Mouse (Mus musculus): ENCODE results near the gene Foxa1. TPM values are rescaled to one million over a fixed set of nuclear protein-coding genes. Genes with fewer than 3 reads are reported as not detected.

The Foxa1 gene
- polyA plus RNA-seq, 1 experiment from 2014 or later, result not detected

DNA sequence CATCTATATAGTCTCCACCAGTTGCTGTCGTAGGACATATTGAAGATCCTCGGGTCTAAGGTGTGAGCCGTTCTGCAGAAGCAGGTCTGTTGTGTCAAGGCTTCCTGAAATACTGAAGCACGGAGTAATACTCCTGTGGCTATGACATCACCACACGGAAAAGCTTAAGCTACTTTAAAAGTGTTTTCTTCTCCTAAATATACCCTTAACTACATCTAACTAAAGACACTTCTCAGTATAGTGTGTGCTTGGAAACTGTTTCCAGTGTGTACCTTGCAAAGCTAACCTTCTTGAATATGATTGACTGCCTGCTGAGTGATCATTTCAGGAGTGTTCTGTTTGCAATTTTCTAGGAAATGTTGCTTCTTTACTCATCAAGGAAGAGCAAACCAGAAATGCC, 35.2 kb downstream of the Foxa1 start:
- no peak for ATAC-seq (ENCODE audit: insufficient number of reproducible peaks, low FRiP score, low TSS enrichment, low read depth)
- H3K9me3 ChIP-seq (ENCODE audit: control insufficient read depth, low read length), result no peaks in the 10 kb centered on the region

GRCm38 (mm10) chr12:57511127-57511526, 35.6 kb downstream of the Foxa1 start:
- DNase-seq (ENCODE audit: low spot score) (no peak), ATAC-seq (ENCODE audit: insufficient number of reproducible peaks, low FRiP score, low TSS enrichment, low read depth) (no peak)
- no peak overlapping the region for H3K4me3 ChIP-seq (ENCODE audit: low read depth, low read length)
- no peaks in the 10 kb centered on the region for H3K4me1 ChIP-seq (ENCODE audit: control insufficient read depth, insufficient read depth, low read length)
- H3K9ac ChIP-seq (ENCODE audit: low read length), result no peak overlapping the region
- no peaks in the 10 kb centered on the region for H3K27me3 ChIP-seq (ENCODE audit: control insufficient read depth, insufficient read depth, low read length)
- H3K9me3 ChIP-seq (ENCODE audit: control insufficient read depth, low read length), result no peaks in the 10 kb centered on the region
- H3K27ac ChIP-seq (replicated peaks; ENCODE audit: low read depth, low read length), result no peak overlapping the region
- H3K4me2 ChIP-seq (ENCODE audit: low read depth, severe bottlenecking), result no peak overlapping the region
- no peaks in the 10 kb centered on the region for H3K36me3 ChIP-seq (ENCODE audit: control insufficient read depth, insufficient read depth, low read length)
- 75% methylated on average over 4 of the region's 4 CpGs for WGBS

More for the DNA sequence above, 35.2 kb downstream of the Foxa1 start:
- H3K4me3 ChIP-seq (ENCODE audit: low read depth, low read length), result no peak overlapping the region
- H3K36me3 ChIP-seq (ENCODE audit: control insufficient read depth, insufficient read depth, low read length), result no peaks in the 10 kb centered on the region
- WGBS, result 87% methylated on average over 5 of the region's 5 CpGs
- H3K27me3 ChIP-seq (ENCODE audit: control insufficient read depth, insufficient read depth, low read length), result no peaks in the 10 kb centered on the region
- H3K4me2 ChIP-seq (ENCODE audit: low read depth, severe bottlenecking), result no peak overlapping the region
- H3K4me1 ChIP-seq (ENCODE audit: control insufficient read depth, insufficient read depth, low read length), result no peaks in the 10 kb centered on the region
- H3K9ac ChIP-seq (ENCODE audit: low read length), result no peak overlapping the region
- no peak overlapping the region for H3K27ac ChIP-seq (replicated peaks; ENCODE audit: low read depth, low read length)
- DNase-seq (ENCODE audit: low spot score), result no peak

DNA sequence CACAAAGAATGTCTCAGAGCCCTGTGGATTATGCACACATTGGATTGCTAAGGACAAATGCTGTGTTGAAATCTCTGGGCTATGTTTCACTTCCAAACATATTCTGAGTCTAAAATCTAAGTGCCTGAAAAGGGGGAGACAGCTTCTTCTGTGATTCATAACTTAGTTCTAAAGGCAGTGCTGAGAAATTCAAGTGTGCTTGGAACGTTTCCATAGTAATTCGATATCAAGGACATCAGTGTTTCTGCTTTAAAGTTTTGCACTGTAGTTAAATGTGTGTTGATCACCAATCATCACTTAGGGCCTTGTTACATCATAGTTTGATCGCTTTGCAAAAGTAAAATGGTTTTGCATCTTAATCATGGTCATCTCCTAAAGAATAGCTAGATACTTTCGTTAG, 37.0 kb downstream of the Foxa1 start:
- Histone ChIP-seq H3K4me2 (ENCODE audit: low read depth, severe bottlenecking) (no peak overlapping the region), H3K36me3 (ENCODE audit: control insufficient read depth, insufficient read depth, low read length) (no peaks in the 10 kb centered on the region), H3K27ac (replicated peaks; ENCODE audit: low read depth, low read length) (no peak overlapping the region), H3K9ac (ENCODE audit: low read length) (no peak overlapping the region), H3K4me1 (ENCODE audit: control insufficient read depth, insufficient read depth, low read length) (no peaks in the 10 kb centered on the region), H3K9me3 (ENCODE audit: control insufficient read depth, low read length) (no peaks in the 10 kb centered on the region), H3K4me3 (ENCODE audit: low read depth, low read length) (no peak overlapping the region), H3K27me3 (ENCODE audit: control insufficient read depth, insufficient read depth, low read length) (no peaks in the 10 kb centered on the region)
- no peak for DNase-seq (ENCODE audit: low spot score)
- WGBS, result 84% methylated on average over 4 of the region's 4 CpGs
- no peak for ATAC-seq (ENCODE audit: insufficient number of reproducible peaks, low FRiP score, low TSS enrichment, low read depth)

DNA sequence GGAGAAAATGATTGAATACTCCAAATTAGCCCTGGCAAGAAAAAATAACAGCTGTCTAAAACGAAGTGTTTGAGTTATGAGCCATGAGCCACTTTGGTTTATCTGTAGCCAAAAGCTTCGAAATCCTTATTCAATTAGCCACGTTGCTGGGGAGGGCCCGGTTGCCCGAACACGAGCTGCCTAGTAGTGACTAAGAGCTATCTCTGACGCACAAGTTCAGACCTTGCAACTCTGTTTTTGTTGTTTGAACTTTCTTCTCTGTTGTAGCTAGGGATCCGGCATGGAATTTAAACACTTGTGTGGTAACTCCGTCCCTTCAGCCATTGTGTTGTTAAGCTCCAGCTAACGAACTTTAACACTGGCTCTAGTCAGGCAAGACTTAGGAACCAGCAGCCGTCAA, 37.8 kb downstream of the Foxa1 start:
- Histone ChIP-seq H3K4me3 (ENCODE audit: low read depth, low read length) (no peak overlapping the region), H3K4me2 (ENCODE audit: low read depth, severe bottlenecking) (no peak overlapping the region), H3K36me3 (ENCODE audit: control insufficient read depth, insufficient read depth, low read length) (no peaks in the 10 kb centered on the region), H3K9ac (ENCODE audit: low read length) (no peak overlapping the region), H3K4me1 (ENCODE audit: control insufficient read depth, insufficient read depth, low read length) (no peaks in the 10 kb centered on the region), H3K27me3 (ENCODE audit: control insufficient read depth, insufficient read depth, low read length) (no peaks in the 10 kb centered on the region), H3K27ac (replicated peaks; ENCODE audit: low read depth, low read length) (no peak overlapping the region), H3K9me3 (ENCODE audit: control insufficient read depth, low read length) (no peaks in the 10 kb centered on the region)
- DNase-seq (ENCODE audit: low spot score) (no peak), ATAC-seq (ENCODE audit: insufficient number of reproducible peaks, low FRiP score, low TSS enrichment, low read depth) (no peak)
- WGBS, result 63% methylated on average over 11 of the region's 11 CpGs

GRCm38 (mm10) chr12:57505329-57505728, 41.4 kb downstream of the Foxa1 start:
- ATAC-seq (ENCODE audit: insufficient number of reproducible peaks, low FRiP score, low TSS enrichment, low read depth) (no peak), DNase-seq (ENCODE audit: low spot score) (no peak)
- H3K4me3 ChIP-seq (ENCODE audit: low read depth, low read length), result no peak overlapping the region
- H3K4me1 ChIP-seq (ENCODE audit: control insufficient read depth, insufficient read depth, low read length), result no peaks in the 10 kb centered on the region
- no peaks in the 10 kb centered on the region for H3K27me3 ChIP-seq (ENCODE audit: control insufficient read depth, insufficient read depth, low read length)
- 87% methylated on average over 7 of the region's 7 CpGs for WGBS
- H3K9me3 ChIP-seq (ENCODE audit: control insufficient read depth, low read length), result no peaks in the 10 kb centered on the region
- H3K27ac ChIP-seq (replicated peaks; ENCODE audit: low read depth, low read length), result no peak overlapping the region
- H3K4me2 ChIP-seq (ENCODE audit: low read depth, severe bottlenecking), result no peak overlapping the region
- no peaks in the 10 kb centered on the region for H3K36me3 ChIP-seq (ENCODE audit: control insufficient read depth, insufficient read depth, low read length)
- H3K9ac ChIP-seq (ENCODE audit: low read length), result no peak overlapping the region

DNA sequence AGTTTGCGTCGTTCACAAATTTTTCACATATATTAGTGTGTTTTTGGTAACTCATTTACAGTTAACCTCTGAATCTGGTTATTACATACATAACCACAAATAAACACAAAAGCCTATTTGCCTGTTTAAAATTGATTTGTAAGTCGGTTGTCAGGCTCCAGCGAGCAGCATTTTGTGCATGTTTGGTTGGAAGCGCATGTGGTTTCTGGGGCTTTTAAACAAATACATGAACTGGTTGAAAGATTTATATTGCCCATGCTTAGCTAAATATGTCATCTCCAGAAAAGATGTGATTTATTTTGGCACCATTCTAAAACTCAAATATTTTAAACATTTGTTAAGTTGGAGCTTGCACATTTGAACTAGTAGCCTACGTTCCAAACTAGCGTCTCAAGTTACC, 46.5 kb downstream of the Foxa1 start:
- no peaks in the 10 kb centered on the region for H3K9me3 ChIP-seq (ENCODE audit: control insufficient read depth, low read length)
- no peak overlapping the region for H3K27ac ChIP-seq (replicated peaks; ENCODE audit: low read depth, low read length)
- no peaks in the 10 kb centered on the region for H3K4me1 ChIP-seq (ENCODE audit: control insufficient read depth, insufficient read depth, low read length)
- no peak overlapping the region for H3K4me2 ChIP-seq (ENCODE audit: low read depth, severe bottlenecking)
- H3K36me3 ChIP-seq (ENCODE audit: control insufficient read depth, insufficient read depth, low read length), result no peaks in the 10 kb centered on the region
- ATAC-seq (ENCODE audit: insufficient number of reproducible peaks, low FRiP score, low TSS enrichment, low read depth) (no peak), DNase-seq (ENCODE audit: low spot score) (no peak)
- H3K4me3 ChIP-seq (ENCODE audit: low read depth, low read length), result no peak overlapping the region
- H3K9ac ChIP-seq (ENCODE audit: low read length), result no peak overlapping the region
- H3K27me3 ChIP-seq (ENCODE audit: control insufficient read depth, insufficient read depth, low read length), result no peaks in the 10 kb centered on the region
- 86% methylated on average over 7 of the region's 7 CpGs for WGBS

GRCm38 (mm10) chr12:57496347-57497119, 50.2 kb downstream of the Foxa1 start:
- no peak overlapping the region for H3K9ac ChIP-seq (ENCODE audit: low read length)
- no peaks in the 10 kb centered on the region for H3K9me3 ChIP-seq (ENCODE audit: control insufficient read depth, low read length)
- H3K4me3 ChIP-seq (ENCODE audit: low read depth, low read length), result no peak overlapping the region
- ATAC-seq (ENCODE audit: insufficient number of reproducible peaks, low FRiP score, low TSS enrichment, low read depth) (no peak), DNase-seq (ENCODE audit: low spot score) (peak; percentile 28)
- 55% methylated on average over 6 of the region's 6 CpGs for WGBS
- no peaks in the 10 kb centered on the region for H3K36me3 ChIP-seq (ENCODE audit: control insufficient read depth, insufficient read depth, low read length)
- H3K27ac ChIP-seq (replicated peaks; ENCODE audit: low read depth, low read length), result no peak overlapping the region
- no peaks in the 10 kb centered on the region for H3K4me1 ChIP-seq (ENCODE audit: control insufficient read depth, insufficient read depth, low read length)
- H3K4me2 ChIP-seq (ENCODE audit: low read depth, severe bottlenecking), result no peak overlapping the region
- H3K27me3 ChIP-seq (ENCODE audit: control insufficient read depth, insufficient read depth, low read length), result no peaks in the 10 kb centered on the region
